Mouse (Mus musculus) myocyte (in vitro differentiated cells): ENCODE data around the gene Lman2. TPM values are rescaled to one million over a fixed set of nuclear protein-coding genes. Genes with fewer than 3 reads are reported as not detected.

ENCODE experiments used
- H3K27me3 ChIP-seq: one replicate; pipeline ENCODE4 v1.6.1; 2011; ENCODE audit not compliant: control insufficient read depth, insufficient read depth, insufficient read length
- H3K36me3 ChIP-seq: one replicate; pipeline ENCODE4 v1.6.1; 2011; ENCODE audit not compliant: control insufficient read depth, insufficient read depth
- H3K4me2 ChIP-seq: one replicate; pipeline ENCODE4 v1.6.1; 2011; ENCODE audit warnings: low read depth, control low read depth
- H3K4me3 ChIP-seq: one replicate; pipeline ENCODE4 v1.5.1; 2011; ENCODE audit warnings: mild to moderate bottlenecking, control low read depth, moderate library complexity
- H3K79me2 ChIP-seq: one replicate; pipeline ENCODE4 v1.6.1; 2011; ENCODE audit not compliant: control insufficient read depth, insufficient read depth
- H3ac ChIP-seq: one replicate; pipeline ENCODE4 v1.6.1; 2011; ENCODE audit not compliant: control insufficient read depth, insufficient read length
- CEBPB ChIP-seq: IDR thresholded peaks from 2 replicates; pipeline ENCODE4 v1.6.1; 2011; ENCODE audit warnings: mild to moderate bottlenecking, moderate library complexity; ENCODE audit not compliant: poor library complexity, insufficient read depth, severe bottlenecking
- E2F4 ChIP-seq: IDR thresholded peaks from one replicate; pipeline ENCODE4 v1.6.1; 2011; ENCODE audit warnings: mild to moderate bottlenecking, control low read depth, moderate library complexity; ENCODE audit not compliant: insufficient read depth
- MAX ChIP-seq: IDR thresholded peaks from one replicate; pipeline ENCODE4 v1.6.1; 2011; ENCODE audit warnings: low read depth, mild to moderate bottlenecking, control low read depth
- MYOD1 ChIP-seq, 3 experiments: IDR thresholded peaks; one replicate each; pipeline ENCODE4 v1.6.1; 2011; ENCODE audit warnings: control low read depth in 2 of 3, low read depth in 2 of 3, mild to moderate bottlenecking in 2 of 3, moderate library complexity in 1 of 3; ENCODE audit not compliant: insufficient read length in 2 of 3, control insufficient read depth in 1 of 3
- MYOG ChIP-seq, 3 experiments: IDR thresholded peaks; one replicate each; pipeline ENCODE4 v1.6.1; 2011; ENCODE audit warnings: control low read depth in 2 of 3, low read depth in 2 of 3, mild to moderate bottlenecking in 2 of 3; ENCODE audit not compliant: insufficient read length in 2 of 3, control insufficient read depth in 1 of 3, insufficient read depth in 1 of 3
- POLR2A ChIP-seq: IDR thresholded peaks from one replicate; pipeline ENCODE4 v1.6.1; 2011; ENCODE audit warnings: low read depth, mild to moderate bottlenecking, control low read depth, moderate library complexity; ENCODE audit not compliant: insufficient read length
- POLR2AphosphoS2 ChIP-seq: IDR thresholded peaks from one replicate; pipeline ENCODE4 v1.6.1; 2011; ENCODE audit warnings: low read depth, control low read depth; ENCODE audit not compliant: insufficient read length
- REST ChIP-seq: IDR thresholded peaks from one replicate; pipeline ENCODE4 v1.6.1; 2011; ENCODE audit warnings: mild to moderate bottlenecking, control low read depth, moderate library complexity; ENCODE audit not compliant: insufficient read depth, insufficient read length
- SRF ChIP-seq: IDR thresholded peaks from one replicate; pipeline ENCODE4 v1.6.1; 2011; ENCODE audit warnings: low read depth; ENCODE audit not compliant: control insufficient read depth, insufficient read length
- TCF12 ChIP-seq: IDR thresholded peaks from one replicate; pipeline ENCODE4 v1.6.1; 2011; ENCODE audit warnings: mild to moderate bottlenecking, control low read depth; ENCODE audit not compliant: poor library complexity, insufficient read depth, severe bottlenecking
- TCF3 ChIP-seq: IDR thresholded peaks from one replicate; pipeline ENCODE4 v1.6.1; 2011; ENCODE audit warnings: low read depth, control low read depth; ENCODE audit not compliant: insufficient read length
- USF1 ChIP-seq: IDR thresholded peaks from one replicate; pipeline ENCODE4 v1.6.1; 2011; ENCODE audit warnings: low read depth, mild to moderate bottlenecking, control low read depth, moderate library complexity
- polyA plus RNA-seq: library from polyadenylated mRNA; unstranded; fragments of >200 nt; fragmentation: generic; extraction: Trizol; gene quantifications from one replicate; pipeline ENCODE4 v1.2.1, GENCODE M21; 2012; ENCODE audit warnings: missing spikeins

The Lman2 gene
- polyA plus RNA-seq, 1 experiment: 84.7 TPM

GRCm38 (mm10) chr13:55400039-55400346 lies 37.4 kb upstream of the Lman2 start:
- Histone ChIP-seq H3K79me2 (no peaks in the 10 kb centered on the region), H3K4me2 (no peak overlapping the region), H3K36me3 (no peaks in the 10 kb centered on the region), H3ac (no peak overlapping the region), H3K27me3 (peaks cover 37% of the 10 kb centered on the region), H3K4me3 (no peak overlapping the region)
- TF ChIP-seq TCF12 (no peak), USF1 (no peak), CEBPB (no peak), POLR2A (no peak), E2F4 (no peak), POLR2AphosphoS2 (no peak)

GRCm38 (mm10) chr13:55399300-55400038 lies 36.9 kb upstream of the Lman2 start:
- Histone ChIP-seq H3ac (no peak overlapping the region), H3K4me3 (no peak overlapping the region), H3K4me2 (no peak overlapping the region), H3K36me3 (no peaks in the 10 kb centered on the region), H3K79me2 (no peaks in the 10 kb centered on the region), H3K27me3 (peaks cover 42% of the 10 kb centered on the region)
- TF ChIP-seq TCF3 (no peak), POLR2A (no peak), REST (no peak), MYOD1 (IDR thresholded peaks at IDR 0.05; ENCODE audit: control insufficient read depth in 1 of 3, insufficient read length in 2 of 3, low read depth in 2 of 3) (peak in 1 of 3 experiments; percentile 59), TCF12 (no peak)

- H3K4me2 ChIP-seq: no peak within 1 kb of the TSS
- H3ac ChIP-seq: no peak within 1 kb of the TSS
- peaks cover 38% of the 10 kb centered on the region for H3K27me3 ChIP-seq
- no peaks in the 10 kb centered on the region for H3K36me3 ChIP-seq
- H3K79me2 ChIP-seq: no peaks in the 10 kb centered on the region
- no peak within 1 kb of the TSS for H3K4me3 ChIP-seq
- TF ChIP-seq USF1 (no peak), MYOG (IDR thresholded peaks at IDR 0.05; ENCODE audit: control insufficient read depth in 1 of 3, insufficient read depth in 1 of 3, insufficient read length in 2 of 3, low read depth in 2 of 3) (peak in 1 of 3 experiments; percentile 59), MYOD1 (IDR thresholded peaks at IDR 0.05; ENCODE audit: control insufficient read depth in 1 of 3, insufficient read length in 2 of 3, low read depth in 2 of 3) (peak in 1 of 3 experiments; percentile 47)
Observed at GRCm38 (mm10) chr13:55398088-55398487, 35.5 kb upstream of the Lman2 start, which contains the start of gene Slc34a1. TSS of gene Slc34a1 (plus strand) at chr13:55398187.

GRCm38 (mm10) chr13:55392933-55393332 lies 30.4 kb upstream of the Lman2 start:
- TF ChIP-seq REST (no peak), MAX (no peak), TCF3 (no peak), MYOG (IDR thresholded peaks at IDR 0.05; ENCODE audit: control insufficient read depth in 1 of 3, insufficient read depth in 1 of 3, insufficient read length in 2 of 3, low read depth in 2 of 3) (no peak), TCF12 (no peak), USF1 (no peak), MYOD1 (IDR thresholded peaks at IDR 0.05; ENCODE audit: control insufficient read depth in 1 of 3, insufficient read length in 2 of 3, low read depth in 2 of 3) (no peak), POLR2A (no peak), POLR2AphosphoS2 (no peak), E2F4 (no peak), CEBPB (no peak), SRF (no peak)
- peaks cover 6% of the 10 kb centered on the region for H3K27me3 ChIP-seq

GRCm38 (mm10) chr13:55391626-55392029 lies 29.0 kb upstream of the Lman2 start:
- Histone ChIP-seq H3K4me3 (no peak overlapping the region), H3K27me3 (peaks cover 10% of the 10 kb centered on the region), H3K79me2 (no peaks in the 10 kb centered on the region), H3K4me2 (no peak overlapping the region), H3K36me3 (no peaks in the 10 kb centered on the region), H3ac (no peak overlapping the region)
- TF ChIP-seq POLR2A (no peak), REST (no peak), POLR2AphosphoS2 (no peak), TCF3 (no peak), SRF (no peak), MAX (no peak), E2F4 (no peak), MYOG (IDR thresholded peaks at IDR 0.05; ENCODE audit: control insufficient read depth in 1 of 3, insufficient read depth in 1 of 3, insufficient read length in 2 of 3, low read depth in 2 of 3) (no peak), TCF12 (no peak), CEBPB (no peak), USF1 (no peak), MYOD1 (IDR thresholded peaks at IDR 0.05; ENCODE audit: control insufficient read depth in 1 of 3, insufficient read length in 2 of 3, low read depth in 2 of 3) (no peak)

More at GRCm38 (mm10) chr13:55392933-55393332, 30.4 kb upstream of the Lman2 start:
- no peaks in the 10 kb centered on the region for H3K36me3 ChIP-seq
- H3K79me2 ChIP-seq: no peaks in the 10 kb centered on the region
- no peak overlapping the region for H3ac ChIP-seq
- no peak overlapping the region for H3K4me3 ChIP-seq
- no peak overlapping the region for H3K4me2 ChIP-seq
